Mouse (Mus musculus) brain, embryonic 14.5 days (tissue): ENCODE data around the gene Oca2.

Source experiments
- CTCF ChIP-seq: fragments of 200-500 bp; IDR thresholded peaks from 2 replicates; pipeline ENCODE4 v1.5.1; 2012; ENCODE audit warnings: inconsistent platforms, mild to moderate bottlenecking, moderate library complexity, borderline replicate concordance; ENCODE audit not compliant: insufficient read depth, insufficient read length; ENCODE audit errors: extremely low read depth
- POLR2A ChIP-seq: fragments of 200-500 bp; IDR thresholded peaks from 2 replicates; pipeline ENCODE4 v1.6.1; 2012; ENCODE audit warnings: mild to moderate bottlenecking, inconsistent platforms, borderline replicate concordance; ENCODE audit not compliant: poor library complexity, insufficient read depth, insufficient read length, severe bottlenecking; ENCODE audit errors: extremely low read depth

DNA sequence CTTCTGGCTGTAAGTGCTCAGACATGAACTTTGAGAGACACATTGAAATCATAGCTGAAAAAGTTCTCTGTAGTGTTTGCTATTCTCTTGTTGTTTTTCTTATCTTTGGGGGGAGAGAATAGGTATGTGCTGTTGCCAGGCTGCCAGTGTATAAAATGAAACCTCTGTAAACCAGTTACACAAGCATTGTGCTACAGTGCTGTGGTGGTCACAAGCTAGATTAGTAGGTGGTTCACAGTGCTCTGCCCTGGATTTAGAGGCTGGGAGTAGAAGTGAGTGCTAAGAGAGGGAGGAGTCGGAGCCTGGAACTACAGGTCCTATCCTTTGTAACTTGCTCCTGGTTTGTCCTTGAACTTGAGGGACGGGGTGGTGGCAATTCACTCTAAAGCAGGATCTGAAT lies 148.7 kb downstream of the Oca2 start:
- TF ChIP-seq CTCF (no peak), POLR2A (no peak)
